Mouse (Mus musculus) liver, postnatal 0 days (tissue): Measurements from ENCODE around the gene Arhgef19.

Experiments used
- CTCF ChIP-seq: sonication (generic); IDR thresholded peaks from 2 replicates; pipeline ENCODE4 v1.5.1; 2016; ENCODE audit warnings: antibody characterized with exemption, low read depth
- EP300 ChIP-seq: IDR thresholded peaks from 2 replicates; pipeline ENCODE4 v1.6.1; 2016; ENCODE audit warnings: antibody characterized with exemption, low read depth, mild to moderate bottlenecking

DNA sequence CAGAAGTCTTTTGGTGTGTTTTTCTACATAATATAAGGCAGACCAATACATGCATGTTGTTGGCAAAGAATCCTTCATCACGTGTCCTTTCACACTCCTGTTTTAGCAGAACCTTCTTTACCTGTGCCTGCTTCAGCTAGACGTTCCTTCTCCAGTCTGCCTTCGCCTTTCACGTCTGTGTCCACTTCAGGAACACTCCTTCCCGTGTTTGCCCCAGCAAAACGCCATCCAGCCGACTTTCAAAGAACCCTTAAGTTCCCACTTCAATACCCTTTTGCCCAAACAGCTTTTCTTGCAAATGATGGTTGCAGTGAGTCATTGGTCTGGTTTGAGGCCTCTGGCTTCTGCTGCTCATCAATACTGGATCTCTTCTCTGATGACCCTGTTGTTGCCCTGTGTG is 48.0 kb upstream of the Arhgef19 start:
- TF ChIP-seq EP300 (no peak), CTCF (no peak)
